Mouse (Mus musculus): ENCODE measurements around the gene Vcp. TPM values are rescaled to one million over a fixed set of nuclear protein-coding genes. Genes with fewer than 3 reads are reported as not detected.

The Vcp gene
- total and polyA plus RNA-seq, 2 experiments from 2014 or later, result 255 to 443 TPM

DNA sequence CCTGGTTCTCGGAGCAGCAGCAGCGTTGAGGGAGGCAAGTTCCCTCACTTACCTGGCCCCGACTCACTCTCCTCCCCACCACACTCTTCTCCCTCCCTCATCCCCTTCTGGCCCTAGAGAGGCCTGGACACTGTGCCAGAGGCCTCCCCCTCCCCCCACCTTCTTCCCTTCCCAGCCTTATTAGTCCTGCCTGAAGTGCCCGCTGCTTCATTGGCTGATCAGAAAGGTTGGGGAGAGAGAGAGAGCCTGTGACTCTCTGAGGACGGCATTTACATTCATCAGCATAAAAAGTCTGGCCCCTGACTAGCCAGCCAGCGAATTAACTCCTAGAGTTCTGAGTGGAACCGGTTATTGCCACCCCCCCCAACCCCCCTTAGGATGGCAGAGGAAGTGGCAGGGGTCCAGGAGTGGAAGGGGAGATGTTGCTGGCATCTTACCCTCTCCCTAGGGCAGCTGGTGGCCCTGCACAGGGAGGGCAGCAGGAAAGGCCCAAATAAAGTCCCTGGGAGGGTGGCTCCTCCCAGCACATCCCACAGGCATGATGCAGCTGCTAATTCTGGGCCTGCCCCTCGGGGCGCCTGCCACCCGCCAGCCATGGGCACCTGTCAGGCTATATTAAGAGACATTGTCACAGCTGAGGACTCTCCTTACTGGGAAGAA lies 46.7 kb downstream of the Vcp start:
- Histone ChIP-seq H3K36me3 (ENCODE audit: insufficient read depth) (peaks cover 43% of the 10 kb centered on the region), H3K4me1 (ENCODE audit: insufficient read depth) (peaks cover 21% of the 10 kb centered on the region; the same call in 1 of the 2 replicates), H3K27me3 (ENCODE audit: insufficient read depth, low read length) (no peaks in the 10 kb centered on the region), H3K9me3 (ENCODE audit: low read length) (no peaks in the 10 kb centered on the region), H3K4me3 (ENCODE audit: low read depth, low read length) (peak overlapping the region; percentile 81), H3K9ac (peak overlapping the region; percentile 99), H3K27ac (ENCODE audit: low read depth, low read length) (peak overlapping the region; percentile 76), H3K4me2 (ENCODE audit: low read depth) (peak overlapping the region; percentile 96)
- 4% methylated on average over 10 of the region's 10 CpGs for WGBS
- DNase-seq (peak; percentile 62), ATAC-seq (no peak)
- no peak for TF ChIP-seq CTCF (IDR thresholded peaks at IDR 0.05; ENCODE audit: low read depth)

DNA sequence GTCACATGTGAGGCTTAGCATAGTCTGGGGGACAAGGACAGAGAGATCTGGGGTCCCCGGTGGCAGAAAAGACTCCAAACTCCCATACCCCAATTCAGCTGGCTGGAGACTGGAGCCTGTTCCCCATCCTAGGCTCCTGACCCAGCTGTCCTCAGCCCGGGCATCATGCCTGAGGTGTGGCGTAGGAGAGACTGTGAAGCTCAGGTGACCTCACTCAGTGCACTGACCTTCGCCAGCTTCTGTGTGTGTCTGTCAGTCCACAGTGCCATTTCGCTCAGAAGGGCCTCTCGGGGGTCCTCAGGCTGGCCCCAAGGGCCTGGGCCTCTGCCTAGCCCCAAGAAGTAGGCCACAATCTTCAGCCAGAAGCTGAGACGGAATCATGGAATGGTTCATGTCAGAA lies 47.7 kb downstream of the Vcp start:
- H3K4me1 ChIP-seq (ENCODE audit: insufficient read depth), result peaks cover 24% of the 10 kb centered on the region
- no peaks in the 10 kb centered on the region for H3K9me3 ChIP-seq (ENCODE audit: low read length)
- no peak for DNase-seq
- peak overlapping the region; percentile 96 for H3K4me2 ChIP-seq (ENCODE audit: low read depth)
- H3K9ac ChIP-seq, result peak overlapping the region; percentile 99
- no peak for TF ChIP-seq CTCF (IDR thresholded peaks at IDR 0.05; ENCODE audit: low read depth)
- H3K27me3 ChIP-seq (ENCODE audit: insufficient read depth, low read length), result no peaks in the 10 kb centered on the region
- 82% methylated on average over 7 of the region's 7 CpGs for WGBS
- no peak overlapping the region for H3K27ac ChIP-seq (ENCODE audit: low read depth, low read length)
- no peak for ATAC-seq
- peaks cover 33% of the 10 kb centered on the region for H3K36me3 ChIP-seq (ENCODE audit: insufficient read depth)
- peak overlapping the region; percentile 81; the same call in 1 of the 2 replicates for H3K4me3 ChIP-seq (ENCODE audit: low read depth, low read length)

DNA sequence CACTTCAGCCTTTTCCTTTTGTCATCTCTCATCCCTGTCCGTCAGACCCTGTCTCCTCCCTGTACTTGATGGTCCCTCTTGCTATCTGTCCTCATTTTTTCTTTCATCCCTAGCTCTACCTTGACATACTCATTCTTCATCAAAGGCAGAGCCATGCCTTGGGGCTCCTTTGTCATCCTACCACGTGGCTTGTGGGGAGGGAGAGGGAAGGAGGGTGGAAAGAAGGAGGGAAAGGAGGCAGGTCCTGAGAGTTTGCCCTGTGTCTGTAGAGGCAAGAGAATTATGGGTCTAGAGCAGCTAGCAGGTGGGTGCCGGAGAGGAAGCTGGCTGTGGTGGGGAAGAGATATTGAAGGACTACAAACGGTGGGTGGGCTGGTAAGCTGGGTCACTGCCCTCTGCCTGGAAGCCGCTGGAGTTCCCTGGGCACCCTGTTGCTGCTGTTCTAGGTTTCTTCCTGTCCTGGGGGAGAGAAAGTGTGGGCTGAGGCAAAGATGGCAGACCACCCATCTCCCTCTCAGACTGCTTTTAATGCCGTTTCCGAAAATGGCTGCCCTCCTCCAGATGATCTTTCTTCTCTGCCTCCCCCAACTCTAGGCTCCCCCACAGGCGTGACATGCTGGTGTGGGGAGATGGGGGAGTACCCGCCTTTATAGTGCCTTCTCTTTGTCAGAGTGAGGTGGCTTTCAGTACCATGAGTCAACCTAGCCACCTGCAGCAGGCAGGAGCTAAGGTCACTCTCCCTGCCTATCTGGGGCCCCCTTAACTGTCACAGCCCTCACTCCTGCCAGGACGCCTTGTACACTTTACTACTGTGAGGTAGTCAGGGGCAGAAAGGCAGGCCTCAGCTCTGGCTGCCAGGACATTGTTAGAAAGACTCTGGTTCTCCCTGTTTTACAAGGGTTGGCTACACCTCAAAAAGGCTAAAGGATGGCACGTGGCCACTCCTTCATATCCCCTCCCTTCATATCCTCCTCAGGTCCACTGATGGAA lies 48.8 kb downstream of the Vcp start:
- ATAC-seq, result no peak
- WGBS, result 39% methylated on average over 11 of the region's 11 CpGs
- Histone ChIP-seq H3K4me1 (ENCODE audit: insufficient read depth) (peaks cover 34% of the 10 kb centered on the region), H3K27ac (ENCODE audit: low read depth, low read length) (peak overlapping the region; percentile 98), H3K9ac (peak overlapping the region; percentile 99), H3K9me3 (ENCODE audit: low read length) (no peaks in the 10 kb centered on the region), H3K4me2 (ENCODE audit: low read depth) (peak overlapping the region; percentile 96), H3K4me3 (ENCODE audit: low read depth, low read length) (peak overlapping the region; percentile 81), H3K36me3 (ENCODE audit: insufficient read depth) (peaks cover 23% of the 10 kb centered on the region), H3K27me3 (ENCODE audit: insufficient read depth, low read length) (no peaks in the 10 kb centered on the region)
- DNase-seq, result peak; percentile 68
- no peak for TF ChIP-seq CTCF (IDR thresholded peaks at IDR 0.05; ENCODE audit: low read depth)

DNA sequence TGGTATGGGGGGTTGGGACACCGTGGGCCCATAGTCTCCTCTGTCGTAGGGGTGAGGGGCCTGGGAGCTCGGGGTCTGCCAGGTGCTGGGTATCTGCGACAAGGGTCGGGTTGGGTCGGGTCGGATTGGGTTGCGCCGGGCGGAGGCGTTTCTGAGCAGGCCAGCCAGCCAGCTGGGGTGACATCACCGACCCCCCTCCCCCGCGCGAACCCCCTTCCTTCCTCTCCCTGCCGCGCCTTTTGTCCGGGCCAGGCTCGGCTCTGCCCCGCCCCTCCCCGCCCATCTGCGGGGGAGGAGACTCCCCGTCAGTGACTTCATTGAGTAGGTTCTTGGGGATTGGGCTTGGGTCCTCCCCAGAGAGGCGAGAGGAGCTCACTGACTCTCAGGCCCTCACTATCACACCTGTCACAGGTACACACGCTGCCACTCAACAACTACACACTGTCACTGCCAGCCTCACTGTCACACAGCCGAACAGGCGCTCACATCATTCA lies 50.2 kb downstream of the Vcp start:
- peak; percentile 93 for DNase-seq
- no peak for TF ChIP-seq CTCF (IDR thresholded peaks at IDR 0.05; ENCODE audit: low read depth)
- WGBS, result 1% methylated on average over 13 of the region's 27 CpGs
- ATAC-seq, result peak; percentile 50
- peak overlapping the region; percentile 99 for H3K9ac ChIP-seq
- no peaks in the 10 kb centered on the region for H3K9me3 ChIP-seq (ENCODE audit: low read length)
- H3K4me2 ChIP-seq (ENCODE audit: low read depth), result peak overlapping the region; percentile 96
- H3K4me3 ChIP-seq (ENCODE audit: low read depth, low read length), result peak overlapping the region; percentile 81
- H3K27ac ChIP-seq (ENCODE audit: low read depth, low read length), result peak overlapping the region; percentile 98
- H3K4me1 ChIP-seq (ENCODE audit: insufficient read depth), result peaks cover 39% of the 10 kb centered on the region
- no peaks in the 10 kb centered on the region for H3K27me3 ChIP-seq (ENCODE audit: insufficient read depth, low read length)
- peaks cover 12% of the 10 kb centered on the region for H3K36me3 ChIP-seq (ENCODE audit: insufficient read depth)

DNA sequence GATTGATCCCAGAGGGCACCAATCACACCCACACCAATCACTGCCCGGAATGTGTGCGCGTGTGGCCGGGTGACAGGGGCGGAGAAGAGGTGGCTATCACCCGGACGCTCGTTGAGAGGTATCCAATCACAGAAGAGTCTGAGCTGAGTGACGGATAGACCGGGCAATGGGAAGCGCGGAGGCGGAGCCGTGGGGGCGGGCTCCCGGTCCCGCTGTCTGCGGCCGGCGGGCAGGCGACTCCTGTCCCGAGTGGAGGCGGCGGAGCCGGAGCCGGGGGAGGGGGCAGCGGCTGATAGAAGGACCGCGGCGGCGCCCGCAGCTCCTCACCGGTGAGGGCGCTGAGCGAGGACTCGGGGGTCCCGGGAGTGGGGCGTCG lies 50.6 kb downstream of the Vcp start, which contains the start of gene Dnajb5:
Dnajb5 (plus strand) TSS at position 139 of the 376 bp plus-strand sequence.
- Histone ChIP-seq H3K27me3 (ENCODE audit: insufficient read depth, low read length) (no peaks in the 10 kb centered on the region), H3K9me3 (ENCODE audit: low read length) (no peaks in the 10 kb centered on the region), H3K4me3 (ENCODE audit: low read depth, low read length) (peak within 1 kb of the TSS; percentile 81), H3K27ac (ENCODE audit: low read depth, low read length) (peak within 1 kb of the TSS; percentile 98), H3K4me2 (ENCODE audit: low read depth) (peak within 1 kb of the TSS; percentile 96), H3K9ac (peak within 1 kb of the TSS; percentile 99), H3K36me3 (ENCODE audit: insufficient read depth) (peaks cover 7% of the 10 kb centered on the region), H3K4me1 (ENCODE audit: insufficient read depth) (peaks cover 36% of the 10 kb centered on the region)
- peak; percentile 92 for ATAC-seq
- WGBS, result 1% methylated on average over 38 of the region's 39 CpGs
- no peak for TF ChIP-seq CTCF (IDR thresholded peaks at IDR 0.05; ENCODE audit: low read depth)
- peak; percentile 98 for DNase-seq

DNA sequence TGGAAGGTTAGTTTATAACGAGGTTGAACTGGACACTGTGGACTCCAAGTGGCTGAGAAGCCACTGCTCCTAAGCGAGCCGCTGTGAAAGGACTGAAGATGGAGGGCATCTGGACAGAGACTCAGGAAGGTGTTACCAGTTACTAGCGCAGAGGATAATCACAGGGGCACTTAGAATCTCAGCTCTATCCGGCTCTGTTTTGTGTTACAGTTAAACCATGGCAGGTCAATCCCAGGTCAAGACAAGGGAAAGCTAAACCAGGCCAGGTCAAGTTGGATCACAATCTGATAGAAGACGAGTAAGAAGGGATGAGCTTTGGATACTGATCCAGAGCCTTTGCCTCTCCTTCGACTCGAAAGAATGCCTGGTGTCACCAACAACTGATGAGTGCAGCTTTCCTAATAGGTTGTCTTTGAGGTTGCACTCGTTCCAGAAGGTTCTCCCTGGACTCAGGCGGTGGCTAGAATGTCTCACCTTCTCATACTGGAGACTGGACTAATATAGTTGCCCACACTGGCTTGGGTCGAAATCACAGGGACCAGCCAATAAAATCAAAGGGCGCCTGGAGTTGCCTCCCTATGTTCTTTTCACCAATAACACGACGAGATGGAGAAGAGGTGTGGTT lies 51.1 kb downstream of the Vcp start:
- DNase-seq, result no peak
- H3K4me1 ChIP-seq (ENCODE audit: insufficient read depth), result peaks cover 33% of the 10 kb centered on the region
- no peaks in the 10 kb centered on the region for H3K27me3 ChIP-seq (ENCODE audit: insufficient read depth, low read length)
- WGBS, result 10% methylated on average over 14 of the region's 14 CpGs
- H3K27ac ChIP-seq (ENCODE audit: low read depth, low read length), result peak overlapping the region; percentile 90
- peak overlapping the region; percentile 81 for H3K4me3 ChIP-seq (ENCODE audit: low read depth, low read length)
- H3K4me2 ChIP-seq (ENCODE audit: low read depth), result peak overlapping the region; percentile 96
- no peak for TF ChIP-seq CTCF (IDR thresholded peaks at IDR 0.05; ENCODE audit: low read depth)
- H3K36me3 ChIP-seq (ENCODE audit: insufficient read depth), result peaks cover 3% of the 10 kb centered on the region; the same call in 1 of the 2 replicates
- no peak for ATAC-seq
- H3K9ac ChIP-seq, result peak overlapping the region; percentile 99
- no peaks in the 10 kb centered on the region for H3K9me3 ChIP-seq (ENCODE audit: low read length)

All from forebrain, postnatal 0 days (tissue).